8 mouse cellular contexts compared by ENCODE assay signal in genomic region chr10:61383021-61383714, GRCm38 (mm10). TPM values are rescaled to one million over a fixed set of nuclear protein-coding genes. Genes with fewer than 3 reads are reported as not detected.
DNase-seq lines count a peak whose midpoint lies in the region; ATAC-seq and TF ChIP-seq lines count a peak whose summit lies in the region.

Gene Pald1, minus strand, starts transcription at chr10:61383530.

- H3K9me3 ChIP-seq in G1E (replicated peaks) = no peaks in the 10 kb centered on the region
- H3K9me3 ChIP-seq in forebrain, embryonic 11.5 days (ENCODE audit: control insufficient read depth, low read length) = no peaks in the 10 kb centered on the region
- H3K9me3 ChIP-seq in heart, embryonic 15.5 days (replicated peaks) = no peaks in the 10 kb centered on the region
- H3K9me3 ChIP-seq in liver, embryonic 15.5 days (replicated peaks) = no peaks in the 10 kb centered on the region
- H3K9me3 ChIP-seq in neural tube, embryonic 12.5 days = no peaks in the 10 kb centered on the region

- no peak within 1 kb of the TSS for H3K27ac ChIP-seq in forebrain, embryonic 11.5 days (ENCODE audit: low read depth, low read length)
- peak within 1 kb of the TSS; percentile 92 for H3K27ac ChIP-seq in heart, embryonic 15.5 days
- peak within 1 kb of the TSS; percentile 41; the same call in 1 of the 2 replicates for H3K27ac ChIP-seq in liver, embryonic 15.5 days (replicated peaks)
- no peak within 1 kb of the TSS for H3K27ac ChIP-seq in neural tube, embryonic 12.5 days

- ATAC-seq in G1E (ENCODE audit: extremely low read depth, insufficient number of reproducible peaks, low FRiP score, poor library complexity, severe bottlenecking) = no peak
- ATAC-seq in forebrain, embryonic 11.5 days (replicated peaks; ENCODE audit: low FRiP score) = peak; percentile 90
- ATAC-seq in heart, embryonic 15.5 days (replicated peaks; ENCODE audit: insufficient number of reproducible peaks, insufficient read depth, low FRiP score, low read depth) = peak; percentile 80
- ATAC-seq in liver, embryonic 15.5 days (ENCODE audit: insufficient read depth) = peak; percentile 75
- peak; percentile 80 for ATAC-seq in neural tube, embryonic 12.5 days (ENCODE audit: low FRiP score, low read depth)

- peak within 1 kb of the TSS; percentile 77 for H3K9ac ChIP-seq in forebrain, embryonic 11.5 days (ENCODE audit: low read length)
- peak within 1 kb of the TSS; percentile 82 for H3K9ac ChIP-seq in heart, embryonic 15.5 days
- H3K9ac ChIP-seq in liver, embryonic 15.5 days = peak within 1 kb of the TSS; percentile 49
- peak within 1 kb of the TSS; percentile 74 for H3K9ac ChIP-seq in neural tube, embryonic 12.5 days

- H3K36me3 ChIP-seq in G1E (replicated peaks) = no peaks in the 10 kb centered on the region
- no peaks in the 10 kb centered on the region for H3K36me3 ChIP-seq in forebrain, embryonic 11.5 days (ENCODE audit: control insufficient read depth, insufficient read depth, low read length)
- no peaks in the 10 kb centered on the region for H3K36me3 ChIP-seq in heart, embryonic 15.5 days
- H3K36me3 ChIP-seq in liver, embryonic 15.5 days (replicated peaks) = no peaks in the 10 kb centered on the region
- no peaks in the 10 kb centered on the region for H3K36me3 ChIP-seq in neural tube, embryonic 12.5 days

- H3K4me2 ChIP-seq in forebrain, embryonic 11.5 days (ENCODE audit: low read depth, low read length, severe bottlenecking) = peak within 1 kb of the TSS; percentile 97
- H3K4me2 ChIP-seq in heart, embryonic 15.5 days = peak within 1 kb of the TSS; percentile 91
- peak within 1 kb of the TSS; percentile 76 for H3K4me2 ChIP-seq in liver, embryonic 15.5 days
- peak within 1 kb of the TSS; percentile 75 for H3K4me2 ChIP-seq in neural tube, embryonic 12.5 days (replicated peaks)

- no peak for TF ChIP-seq CTCF in G1E (IDR thresholded peaks at IDR 0.05; ENCODE audit: low read depth, low read length)

- H3K4me1 ChIP-seq in G1E (ENCODE audit: insufficient read depth, low read depth, low read length) = peaks cover 2% of the 10 kb centered on the region; the same call in 1 of the 2 replicates
- H3K4me1 ChIP-seq in forebrain, embryonic 11.5 days (replicated peaks; ENCODE audit: control insufficient read depth, insufficient read depth, low read length) = peaks cover 9% of the 10 kb centered on the region; the same call in 1 of the 2 replicates
- peaks cover 76% of the 10 kb centered on the region for H3K4me1 ChIP-seq in heart, embryonic 15.5 days (replicated peaks)
- H3K4me1 ChIP-seq in liver, embryonic 15.5 days (replicated peaks) = peaks cover 37% of the 10 kb centered on the region
- peaks cover 42% of the 10 kb centered on the region for H3K4me1 ChIP-seq in neural tube, embryonic 12.5 days

- WGBS in forebrain, embryonic 11.5 days = 0% methylated on average over 60 of the region's 60 CpGs
- under 1% methylated on average over 47 of the region's 60 CpGs for WGBS in heart, embryonic 15.5 days
- WGBS in liver, embryonic 15.5 days (ENCODE audit: insufficient replicate concordance) = under 1% methylated on average over 60 of the region's 60 CpGs
- under 1% methylated on average over 60 of the region's 60 CpGs for WGBS in neural tube, embryonic 12.5 days

- peaks cover 28% of the 10 kb centered on the region for H3K27me3 ChIP-seq in G1E (ENCODE audit: insufficient read depth, low read length)
- H3K27me3 ChIP-seq in forebrain, embryonic 11.5 days (ENCODE audit: control insufficient read depth, insufficient read depth, low read length) = no peaks in the 10 kb centered on the region; the same call in 1 of the 2 replicates
- no peaks in the 10 kb centered on the region for H3K27me3 ChIP-seq in heart, embryonic 15.5 days
- H3K27me3 ChIP-seq in liver, embryonic 15.5 days = peaks cover 72% of the 10 kb centered on the region
- peaks cover 6% of the 10 kb centered on the region; the same call in 1 of the 2 replicates for H3K27me3 ChIP-seq in neural tube, embryonic 12.5 days (replicated peaks)

- H3K4me3 ChIP-seq in G1E (ENCODE audit: low read depth, low read length) = peak within 1 kb of the TSS; percentile 58; the same call in 1 of the 2 replicates
- peak within 1 kb of the TSS; percentile 53 for H3K4me3 ChIP-seq in forebrain, embryonic 11.5 days (ENCODE audit: low read depth, low read length)
- H3K4me3 ChIP-seq in heart, embryonic 15.5 days = peak within 1 kb of the TSS; percentile 73
- peak within 1 kb of the TSS; percentile 59 for H3K4me3 ChIP-seq in liver, embryonic 15.5 days (replicated peaks)
- peak within 1 kb of the TSS; percentile 49 for H3K4me3 ChIP-seq in neural tube, embryonic 12.5 days

- no peak for DNase-seq in G1E (ENCODE audit: low spot score)
- DNase-seq in brain, embryonic 18.5 days (ENCODE audit: low read depth, low spot score) = peak; percentile 49
- DNase-seq in forebrain, embryonic 11.5 days (ENCODE audit: low spot score) = peak; percentile 91
- peak; percentile 79 to 92 for DNase-seq in kidney, postnatal 25 days
- DNase-seq in urinary bladder, postnatal 14 days (ENCODE audit: low spot score) = peak; percentile 69

RNA-seq across cellular contexts. Expression of gene Pald1, which starts in this region (rescaled TPM):
- not detected in 2 replicates for total RNA-seq in G1E (2014; fragmentation: Nextera tagmentation)
- total RNA-seq in G1E (2017) = not detected in 2 replicates
- 0.03 TPM in 1 of 2 replicates, not detected in the other for polyA plus RNA-seq in G1E (2012)
- polyA plus RNA-seq in forebrain, embryonic 11.5 days (2014; fragmentation: Nextera tagmentation; extraction: Ambion mirVana) = 21.3 and 22.9 TPM in 2 replicates
- 21.8 and 25.9 TPM in 2 replicates for polyA plus RNA-seq in heart, embryonic 15.5 days (2015; fragmentation: Nextera tagmentation; extraction: Ambion mirVana)
- polyA plus RNA-seq in liver, embryonic 15.5 days (2015; fragmentation: Nextera tagmentation; extraction: Ambion mirVana) = 6.6 and 7.2 TPM in 2 replicates
- 32.8 and 34.8 TPM in 2 replicates for polyA plus RNA-seq in neural tube, embryonic 12.5 days (2016; fragmentation: Nextera tagmentation; extraction: Ambion mirVana)

Comparison
In these comparisons a context has a peak if more than half of its experiments do, and no peak if none do; other contexts are left out.
1. H3K27ac ChIP-seq: peak in heart, embryonic 15.5 days (single experiment) and liver, embryonic 15.5 days (single experiment); none in forebrain, embryonic 11.5 days (single experiment) and neural tube, embryonic 12.5 days (single experiment).
2. Peak in every context shown above with its lines, with median percentiles within 50 percentile points of each other: H3K4me3 ChIP-seq, H3K4me2 ChIP-seq and H3K9ac ChIP-seq.